Mouse (Mus musculus) small intestine, adult 2 months (tissue): ENCODE results near the gene Dazap1. TPM values are rescaled to one million over a fixed set of nuclear protein-coding genes. Genes with fewer than 3 reads are reported as not detected.

Experiments
- H3K27ac ChIP-seq: fragments of 200-500 bp; 2 replicates; pipeline ENCODE4 v1.5.1; 2012; ENCODE audit warnings: low read depth, low read length, control low read depth, inconsistent platforms; ENCODE audit not compliant: insufficient read depth
- H3K27me3 ChIP-seq: fragments of 200-500 bp; 2 replicates; pipeline ENCODE4 v1.6.1; 2012; ENCODE audit warnings: mild to moderate bottlenecking, moderate library complexity, low read length, inconsistent platforms; ENCODE audit not compliant: control insufficient read depth, insufficient read depth
- H3K36me3 ChIP-seq: fragments of 200-500 bp; 2 replicates; pipeline ENCODE4 v1.6.1; 2012; ENCODE audit warnings: mild to moderate bottlenecking, low read length, control low read depth, inconsistent platforms; ENCODE audit not compliant: control insufficient read depth, insufficient read depth
- H3K4me1 ChIP-seq: fragments of 200-500 bp; 2 replicates; pipeline ENCODE4 v1.6.1; 2012; ENCODE audit warnings: low read length, inconsistent platforms, mixed read lengths; ENCODE audit not compliant: control insufficient read depth, insufficient read depth, insufficient read length
- H3K4me3 ChIP-seq: fragments of 200-500 bp; 2 replicates; pipeline ENCODE4 v1.5.1; 2012; ENCODE audit warnings: low read depth, mild to moderate bottlenecking, control low read depth, inconsistent platforms, low read length, moderate library complexity
- CTCF ChIP-seq: fragments of 200-500 bp; IDR thresholded peaks from 2 replicates; pipeline ENCODE4 v1.5.1; 2012; ENCODE audit warnings: low read depth, mild to moderate bottlenecking, control low read depth, inconsistent platforms, low read length, moderate library complexity, mixed read lengths; ENCODE audit not compliant: insufficient replicate concordance, insufficient read length; ENCODE audit errors: extremely low read depth
- POLR2A ChIP-seq: fragments of 200-500 bp; IDR thresholded peaks from 2 replicates; pipeline ENCODE4 v1.6.1; 2012; ENCODE audit warnings: low read depth, mild to moderate bottlenecking, control low read depth, inconsistent platforms, low read length, moderate library complexity
- WGBS: fragments of 180-500 bp; shearing (Covaris S2); methylation state at CpG from one replicate; pipeline ENCODE4 v1.1.7; 2018; 5-methylcytosine and 5-hydroxymethylcytosine counted together
- polyA plus RNA-seq: library from polyadenylated mRNA; depleted of rRNA; stranded (reverse); fragments of >200 nt; gene quantifications from 2 replicates; pipeline ENCODE4 v1.2.3, GENCODE M21; 2012

The Dazap1 gene
- polyA plus RNA-seq, 1 experiment: 89.3 TPM

DNA sequence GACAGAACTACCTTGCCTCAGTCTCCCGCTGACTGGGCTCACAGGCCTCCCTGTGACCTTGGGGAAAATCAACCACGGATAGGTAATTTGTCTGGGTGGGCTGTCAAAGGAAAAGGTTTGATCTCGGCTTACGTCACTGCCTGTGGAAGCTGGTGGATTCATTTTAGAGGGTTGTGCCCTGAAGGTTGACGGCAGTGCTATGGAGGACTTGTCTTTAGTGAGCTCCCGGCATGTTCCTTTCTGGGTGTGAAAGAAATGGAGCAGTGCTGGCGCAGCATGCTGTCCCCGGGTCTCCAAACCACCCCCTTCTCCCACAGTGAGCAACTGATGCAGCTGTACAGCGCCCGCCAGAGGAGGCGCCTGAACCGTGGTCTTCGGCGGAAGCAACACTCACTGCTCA is 32.0 kb downstream of the Dazap1 start:
- TF ChIP-seq POLR2A: no peak
- TF ChIP-seq CTCF: no peak
- no peak overlapping the region for H3K27ac ChIP-seq
- 10% methylated on average over 14 of the region's 14 CpGs for WGBS
- H3K4me1 ChIP-seq: peaks cover 7% of the 10 kb centered on the region
- peak overlapping the region; percentile 77 for H3K4me3 ChIP-seq
- H3K36me3 ChIP-seq: peaks cover 16% of the 10 kb centered on the region
- peaks cover 8% of the 10 kb centered on the region for H3K27me3 ChIP-seq

DNA sequence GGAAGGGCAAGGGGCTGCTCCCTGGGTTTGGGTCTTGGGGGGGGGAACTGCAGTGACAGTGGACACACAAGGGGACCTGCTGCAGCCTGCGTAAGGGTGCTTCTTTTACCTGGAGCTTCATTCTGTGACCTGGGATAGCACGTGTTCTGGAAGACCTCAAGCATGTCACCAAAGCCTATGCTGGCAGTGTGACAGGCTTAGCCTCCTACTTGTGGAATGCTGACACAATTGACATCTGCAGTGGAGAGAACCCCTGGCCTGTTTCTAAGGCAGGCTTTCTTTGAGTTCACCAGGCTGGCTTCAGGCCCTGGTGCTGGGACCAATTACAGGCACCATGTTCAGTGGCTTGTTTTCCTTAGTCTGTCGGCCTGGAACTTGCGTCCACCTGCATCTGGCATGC is 33.0 kb downstream of the Dazap1 start:
- H3K4me1 ChIP-seq: peaks cover 7% of the 10 kb centered on the region
- peaks cover 18% of the 10 kb centered on the region for H3K27me3 ChIP-seq
- no peak overlapping the region for H3K27ac ChIP-seq
- no peak for TF ChIP-seq CTCF
- no peak for TF ChIP-seq POLR2A
- peaks cover 15% of the 10 kb centered on the region for H3K36me3 ChIP-seq
- H3K4me3 ChIP-seq: no peak overlapping the region
- WGBS: 76% methylated on average over 4 of the region's 4 CpGs

DNA sequence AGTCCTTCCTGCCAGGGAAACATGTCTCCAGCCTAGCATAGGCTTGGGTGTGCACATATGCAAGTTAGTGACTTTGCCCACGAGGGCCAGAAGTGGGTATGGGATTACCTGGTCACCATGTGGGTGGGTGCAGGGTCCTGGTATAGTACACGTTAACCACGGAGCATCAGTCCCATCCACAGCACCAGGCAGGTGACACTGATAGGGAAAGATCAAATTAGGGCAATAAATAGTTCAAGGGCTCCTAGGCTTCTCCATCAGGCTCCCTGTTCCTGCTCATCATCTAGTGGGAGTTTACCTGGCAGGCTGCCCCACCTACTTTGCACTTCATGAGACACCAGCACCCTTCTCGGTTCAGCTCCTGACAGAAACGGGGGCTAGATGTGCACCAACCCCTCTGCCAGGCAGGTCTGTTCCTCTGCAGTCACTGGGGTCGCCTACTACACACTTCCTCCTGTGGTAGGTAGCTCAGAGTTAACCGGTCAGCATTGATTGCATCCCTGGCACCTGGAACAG is 33.6 kb downstream of the Dazap1 start:
- H3K4me1 ChIP-seq: peaks cover 7% of the 10 kb centered on the region
- no peak overlapping the region for H3K27ac ChIP-seq
- H3K36me3 ChIP-seq: peaks cover 15% of the 10 kb centered on the region
- H3K27me3 ChIP-seq: peaks cover 21% of the 10 kb centered on the region
- 30% methylated on average over 7 of the region's 7 CpGs for WGBS
- no peak for TF ChIP-seq CTCF
- no peak for TF ChIP-seq POLR2A
- no peak overlapping the region for H3K4me3 ChIP-seq

DNA sequence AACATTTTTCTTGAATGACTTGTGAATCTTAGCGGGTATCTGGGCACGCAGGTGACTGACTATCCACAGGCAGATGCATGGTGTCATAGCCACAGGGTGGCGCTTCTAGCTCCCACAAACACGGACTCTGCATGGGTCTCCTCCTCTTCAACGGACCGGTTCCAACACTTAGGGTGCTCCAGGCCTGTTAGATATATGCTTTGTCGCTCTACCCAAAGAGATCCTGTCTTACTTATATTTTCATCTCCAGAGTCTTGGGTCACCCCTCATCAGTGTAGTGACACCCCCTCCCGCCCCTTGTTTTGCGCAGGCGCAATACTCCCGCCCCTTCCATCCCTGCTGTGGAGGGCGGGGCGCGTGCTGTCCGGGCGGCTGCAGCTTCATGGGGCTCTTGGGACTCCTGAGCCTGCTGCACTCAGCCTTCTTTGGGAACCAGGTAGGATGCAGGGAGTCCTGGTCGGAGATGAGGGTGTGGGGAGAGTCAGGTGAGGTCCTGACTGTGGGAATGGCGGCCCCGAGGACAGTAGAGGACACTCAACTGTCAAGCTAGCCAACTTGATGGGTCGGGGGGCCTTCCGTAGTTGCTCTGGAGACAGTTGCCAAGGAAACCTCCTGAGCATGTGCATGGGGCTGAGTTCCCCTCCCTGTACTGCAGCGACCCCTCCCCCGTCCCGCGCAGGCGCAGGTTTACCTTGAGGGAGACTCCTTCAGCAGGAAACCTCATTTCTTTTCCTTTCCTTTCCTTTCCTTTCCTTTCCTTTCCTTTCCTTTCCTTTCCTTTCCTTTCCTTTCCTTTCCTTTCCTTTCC is 34.5 kb downstream of the Dazap1 start, which contains the start of gene Apc2:
Apc2 (plus strand) TSS at position 360 of the 808 bp plus-strand sequence.
- Histone ChIP-seq H3K4me3 (peak within 1 kb of the TSS; percentile 52), H3K4me1 (peaks cover 7% of the 10 kb centered on the region), H3K27me3 (peaks cover 24% of the 10 kb centered on the region), H3K27ac (no peak within 1 kb of the TSS), H3K36me3 (peaks cover 15% of the 10 kb centered on the region)
- 9% methylated on average over 26 of the region's 26 CpGs for WGBS
- TF ChIP-seq POLR2A: no peak
- peak; percentile 84 for TF ChIP-seq CTCF

DNA sequence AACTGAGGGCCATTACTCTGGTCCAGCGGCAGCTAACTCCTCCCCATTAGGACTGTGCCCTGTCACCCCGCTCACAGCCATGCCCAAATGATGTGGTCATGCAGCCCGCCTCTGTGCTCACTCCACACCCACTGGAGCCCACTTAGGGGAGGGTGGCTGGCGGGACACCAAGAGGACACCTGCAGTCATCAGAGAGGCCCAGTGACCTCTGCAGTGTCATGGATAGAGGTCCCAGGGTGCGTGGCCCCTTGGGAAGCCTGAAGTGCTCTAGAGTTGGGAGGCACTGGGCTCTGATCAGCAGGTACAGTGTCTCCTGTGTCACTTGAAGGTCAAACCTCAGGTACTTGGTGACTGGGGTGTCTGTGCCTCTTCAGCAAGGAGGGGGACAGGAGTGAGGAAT is 35.5 kb downstream of the Dazap1 start:
- Histone ChIP-seq H3K4me3 (no peak overlapping the region), H3K4me1 (peaks cover 7% of the 10 kb centered on the region), H3K27ac (no peak overlapping the region), H3K27me3 (peaks cover 29% of the 10 kb centered on the region), H3K36me3 (peaks cover 15% of the 10 kb centered on the region)
- 86% methylated on average over 5 of the region's 5 CpGs for WGBS
- TF ChIP-seq POLR2A (no peak), CTCF (no peak)

DNA sequence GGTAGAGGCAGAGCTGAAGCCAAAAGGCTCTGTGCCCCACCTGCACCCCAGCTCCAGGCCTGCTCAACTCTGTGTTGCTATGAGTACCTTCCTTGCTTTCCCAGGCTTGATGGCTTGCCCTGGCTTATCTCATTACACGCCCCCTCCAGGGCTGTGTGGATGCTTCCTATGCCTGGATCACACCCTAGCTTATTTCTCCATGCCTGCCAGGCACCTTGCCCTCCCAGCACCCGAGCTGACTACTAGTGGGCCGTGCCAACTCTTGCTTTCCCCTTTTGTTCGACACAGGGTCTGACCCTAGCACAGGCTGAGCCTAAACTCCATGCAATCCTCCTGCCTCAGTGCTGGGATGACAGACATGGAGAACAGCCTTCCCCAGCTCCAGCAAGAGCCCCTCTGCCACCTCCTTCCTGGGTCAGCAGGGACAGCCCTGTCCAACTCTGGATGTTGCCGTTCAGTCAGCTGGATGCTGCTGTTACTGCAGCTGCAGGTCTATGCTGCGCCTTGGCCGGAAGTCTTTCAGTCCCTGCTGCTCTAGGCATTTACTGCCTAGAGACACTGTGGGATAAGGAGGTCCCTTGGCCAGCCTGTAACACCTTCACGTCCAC is 36.3 kb downstream of the Dazap1 start:
- Histone ChIP-seq H3K27ac (no peak overlapping the region), H3K36me3 (peaks cover 15% of the 10 kb centered on the region), H3K4me1 (peaks cover 7% of the 10 kb centered on the region), H3K27me3 (peaks cover 33% of the 10 kb centered on the region), H3K4me3 (no peak overlapping the region)
- TF ChIP-seq CTCF (no peak), POLR2A (no peak)
- 56% methylated on average over 8 of the region's 8 CpGs for WGBS

DNA sequence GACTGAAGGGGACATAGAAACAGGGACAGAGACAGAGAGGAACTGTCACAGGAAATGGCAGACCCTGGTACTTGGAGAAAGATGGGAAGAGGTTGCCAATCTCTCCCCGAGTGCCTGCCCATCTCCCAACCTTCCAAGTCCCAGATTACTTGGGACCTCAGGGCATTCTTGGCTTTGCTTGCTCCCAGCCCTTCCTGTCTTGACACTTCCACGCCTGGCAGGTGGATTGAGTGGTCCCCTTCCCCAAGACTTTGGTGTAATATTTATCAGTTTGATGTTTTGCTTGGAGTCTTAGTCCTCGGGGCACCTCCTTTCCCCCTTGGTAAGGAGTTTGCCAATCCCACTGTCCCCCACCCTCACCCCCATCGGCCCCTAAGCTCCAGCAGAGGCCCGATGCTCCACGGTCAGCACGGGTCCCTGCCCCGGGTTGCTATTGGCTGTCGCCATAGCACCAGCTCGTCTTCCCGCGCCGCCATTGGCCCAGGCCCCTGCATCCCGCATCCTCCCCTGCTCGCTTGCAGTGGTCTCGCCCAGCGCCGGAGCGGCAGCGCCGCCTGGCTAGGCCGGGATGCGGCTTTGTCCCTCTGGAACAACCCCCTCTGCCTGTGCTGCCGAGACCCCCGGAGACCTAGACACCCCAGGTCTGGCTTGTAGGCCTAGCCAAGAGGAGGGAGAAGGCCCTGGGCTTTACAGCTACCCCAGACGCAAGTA is 37.4 kb downstream of the Dazap1 start:
- peaks cover 9% of the 10 kb centered on the region for H3K36me3 ChIP-seq
- TF ChIP-seq CTCF: no peak
- TF ChIP-seq POLR2A: no peak
- H3K27ac ChIP-seq: no peak overlapping the region
- H3K4me3 ChIP-seq: no peak overlapping the region
- H3K4me1 ChIP-seq: peaks cover 7% of the 10 kb centered on the region
- peaks cover 38% of the 10 kb centered on the region for H3K27me3 ChIP-seq
- WGBS: 9% methylated on average over 26 of the region's 26 CpGs
